Mouse (Mus musculus): ENCODE data around the gene Syngr1. TPM values are rescaled to one million over a fixed set of nuclear protein-coding genes. Genes with fewer than 3 reads are reported as not detected.

Gene Syngr1
- polyA plus RNA-seq, 1 experiment from 2014 or later: 26.3 TPM

DNA sequence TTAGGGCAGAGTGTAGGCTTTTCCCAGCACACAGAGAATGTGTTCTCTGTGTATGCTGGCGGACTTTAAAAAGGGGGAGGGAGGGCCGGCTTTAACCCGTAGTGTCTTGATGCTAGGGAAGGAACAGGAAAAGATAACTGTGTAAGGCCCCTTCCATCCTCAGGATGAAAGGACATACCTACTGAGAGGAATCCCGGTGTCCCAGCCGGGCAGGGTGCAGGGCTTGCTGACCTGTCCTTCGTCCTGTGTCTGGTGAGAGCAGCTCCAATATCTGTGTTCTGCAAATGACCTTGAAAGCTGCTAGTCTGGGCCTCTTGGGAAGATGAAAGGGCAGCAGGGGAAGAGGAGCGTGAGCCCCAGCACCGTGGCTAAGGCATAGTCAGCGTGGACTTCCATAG is 43.3 kb downstream of the Syngr1 start:
- no peak for DNase-seq
- peaks cover 14% of the 10 kb centered on the region for H3K4me1 ChIP-seq (ENCODE audit: control insufficient read depth, insufficient read depth, low read length)
- H3K36me3 ChIP-seq (ENCODE audit: control insufficient read depth, insufficient read depth, low read length): no peaks in the 10 kb centered on the region
- H3K9ac ChIP-seq (replicated peaks; ENCODE audit: low read length): peak overlapping the region; percentile 79; the same call in 1 of the 2 replicates
- no peak overlapping the region for H3K27ac ChIP-seq (replicated peaks; ENCODE audit: low read depth, low read length)
- WGBS: 63% methylated on average over 9 of the region's 9 CpGs
- no peaks in the 10 kb centered on the region for H3K27me3 ChIP-seq (ENCODE audit: control insufficient read depth, insufficient read depth, low read length)
- H3K9me3 ChIP-seq (ENCODE audit: control insufficient read depth, low read length): no peaks in the 10 kb centered on the region
- H3K4me2 ChIP-seq (ENCODE audit: low read length): peak overlapping the region; percentile 63
- peak overlapping the region; percentile 75; the same call in 1 of the 2 replicates for H3K4me3 ChIP-seq (replicated peaks; ENCODE audit: low read depth, low read length)
- no peak for ATAC-seq (ENCODE audit: low FRiP score, low TSS enrichment)

DNA sequence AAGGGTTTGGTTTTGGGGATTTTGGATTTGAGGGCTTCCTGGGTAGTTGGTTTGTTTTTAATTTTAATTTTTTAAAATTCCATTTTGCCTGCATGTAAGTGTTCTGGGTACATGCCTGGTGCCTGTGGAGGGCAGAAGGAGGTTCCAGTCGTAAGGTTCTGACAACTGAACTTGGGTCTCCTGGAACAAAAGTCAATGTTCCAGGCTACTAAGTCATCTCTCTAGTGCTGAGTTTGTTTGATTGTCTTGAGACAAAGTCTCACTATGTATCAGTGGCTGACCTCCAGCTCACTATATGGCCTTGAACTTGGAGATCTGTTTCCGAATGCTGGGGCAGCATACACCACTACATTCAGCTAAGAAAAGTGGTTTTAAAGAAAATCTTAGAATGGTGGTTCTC is 44.4 kb downstream of the Syngr1 start:
- Histone ChIP-seq H3K4me3 (replicated peaks; ENCODE audit: low read depth, low read length) (no peak overlapping the region), H3K9ac (replicated peaks; ENCODE audit: low read length) (no peak overlapping the region), H3K4me1 (ENCODE audit: control insufficient read depth, insufficient read depth, low read length) (peaks cover 14% of the 10 kb centered on the region), H3K4me2 (ENCODE audit: low read length) (no peak overlapping the region), H3K36me3 (ENCODE audit: control insufficient read depth, insufficient read depth, low read length) (no peaks in the 10 kb centered on the region), H3K27me3 (ENCODE audit: control insufficient read depth, insufficient read depth, low read length) (no peaks in the 10 kb centered on the region), H3K27ac (replicated peaks; ENCODE audit: low read depth, low read length) (no peak overlapping the region), H3K9me3 (ENCODE audit: control insufficient read depth, low read length) (no peaks in the 10 kb centered on the region)
- WGBS: 90% methylated on average over 2 of the region's 2 CpGs
- no peak for ATAC-seq (ENCODE audit: low FRiP score, low TSS enrichment)
- no peak for DNase-seq

DNA sequence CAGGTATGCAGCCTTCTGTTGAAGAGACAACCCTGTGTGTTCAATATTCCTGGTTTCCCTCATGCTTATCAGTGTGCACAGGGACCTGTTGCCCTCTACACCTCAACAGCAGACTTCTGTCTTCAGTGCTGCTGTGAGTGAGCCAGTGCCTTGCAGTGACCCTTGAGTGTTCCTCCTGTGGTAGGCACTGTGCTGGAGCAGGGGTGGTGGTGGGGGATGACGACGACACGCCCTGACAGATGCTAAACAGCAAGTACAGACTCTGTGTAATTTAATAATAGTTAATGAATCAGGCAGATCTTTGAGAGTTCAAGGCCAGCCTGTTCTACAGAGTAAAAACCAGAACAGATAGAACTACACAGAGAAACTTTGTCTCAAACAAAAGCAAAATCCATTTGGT is 45.5 kb downstream of the Syngr1 start:
- Histone ChIP-seq H3K9me3 (ENCODE audit: control insufficient read depth, low read length) (no peaks in the 10 kb centered on the region), H3K4me2 (ENCODE audit: low read length) (no peak overlapping the region), H3K27ac (replicated peaks; ENCODE audit: low read depth, low read length) (no peak overlapping the region), H3K27me3 (ENCODE audit: control insufficient read depth, insufficient read depth, low read length) (no peaks in the 10 kb centered on the region), H3K36me3 (ENCODE audit: control insufficient read depth, insufficient read depth, low read length) (peaks cover 9% of the 10 kb centered on the region), H3K9ac (replicated peaks; ENCODE audit: low read length) (no peak overlapping the region), H3K4me3 (replicated peaks; ENCODE audit: low read depth, low read length) (no peak overlapping the region), H3K4me1 (ENCODE audit: control insufficient read depth, insufficient read depth, low read length) (peaks cover 14% of the 10 kb centered on the region)
- WGBS: 96% methylated on average over 3 of the region's 3 CpGs
- ATAC-seq (ENCODE audit: low FRiP score, low TSS enrichment) (no peak), DNase-seq (no peak)

DNA sequence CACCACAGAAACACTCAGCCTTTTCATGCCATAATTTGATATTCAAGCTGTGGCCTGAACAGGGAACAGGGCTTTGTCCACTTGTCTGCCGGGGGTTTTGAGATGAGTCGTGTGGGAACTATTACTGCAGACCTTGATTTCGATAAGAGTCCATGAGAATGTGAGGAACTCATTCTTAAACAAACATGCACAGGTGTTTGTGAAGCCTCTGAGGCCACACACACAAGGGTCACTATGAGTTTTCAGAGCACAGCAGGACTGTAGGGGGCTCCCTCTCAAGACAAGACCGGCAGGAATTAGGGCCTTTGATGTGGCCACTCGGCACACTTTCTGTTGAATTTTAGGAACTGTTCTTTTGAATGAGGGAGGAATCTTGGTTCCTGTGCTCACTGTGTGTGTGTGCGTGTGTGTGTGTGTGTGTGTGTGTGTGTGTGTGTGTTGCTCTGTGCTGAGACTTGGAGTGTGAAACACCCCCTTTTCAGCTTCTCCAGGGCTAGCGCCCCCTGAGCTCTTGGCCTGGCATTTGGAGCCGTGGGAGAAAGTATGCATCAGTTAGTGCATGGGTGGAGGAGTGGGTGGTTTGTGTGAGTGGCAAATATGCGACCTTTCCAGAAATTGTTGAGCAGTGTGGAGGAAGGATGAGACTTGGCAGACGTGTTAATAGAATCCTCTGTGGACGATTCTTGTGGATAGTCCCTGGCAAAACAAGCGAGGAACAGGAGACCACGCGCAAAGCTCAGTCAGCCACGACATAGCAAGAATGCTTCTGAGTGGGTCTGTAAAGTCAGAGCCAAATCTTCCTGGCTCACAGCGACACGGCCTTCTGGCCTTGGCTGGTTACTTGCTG is 47.0 kb downstream of the Syngr1 start:
- Histone ChIP-seq H3K4me1 (ENCODE audit: control insufficient read depth, insufficient read depth, low read length) (peaks cover 12% of the 10 kb centered on the region), H3K36me3 (ENCODE audit: control insufficient read depth, insufficient read depth, low read length) (peaks cover 14% of the 10 kb centered on the region), H3K27me3 (ENCODE audit: control insufficient read depth, insufficient read depth, low read length) (no peaks in the 10 kb centered on the region), H3K4me2 (ENCODE audit: low read length) (no peak overlapping the region), H3K9me3 (ENCODE audit: control insufficient read depth, low read length) (no peaks in the 10 kb centered on the region), H3K4me3 (replicated peaks; ENCODE audit: low read depth, low read length) (no peak overlapping the region), H3K9ac (replicated peaks; ENCODE audit: low read length) (no peak overlapping the region), H3K27ac (replicated peaks; ENCODE audit: low read depth, low read length) (0 out of 2 replicates have a peak overlapping the region, but pooled peaks have one; percentile 8)
- no peak for DNase-seq
- no peak for ATAC-seq (ENCODE audit: low FRiP score, low TSS enrichment)
- WGBS: 65% methylated on average over 17 of the region's 17 CpGs

DNA sequence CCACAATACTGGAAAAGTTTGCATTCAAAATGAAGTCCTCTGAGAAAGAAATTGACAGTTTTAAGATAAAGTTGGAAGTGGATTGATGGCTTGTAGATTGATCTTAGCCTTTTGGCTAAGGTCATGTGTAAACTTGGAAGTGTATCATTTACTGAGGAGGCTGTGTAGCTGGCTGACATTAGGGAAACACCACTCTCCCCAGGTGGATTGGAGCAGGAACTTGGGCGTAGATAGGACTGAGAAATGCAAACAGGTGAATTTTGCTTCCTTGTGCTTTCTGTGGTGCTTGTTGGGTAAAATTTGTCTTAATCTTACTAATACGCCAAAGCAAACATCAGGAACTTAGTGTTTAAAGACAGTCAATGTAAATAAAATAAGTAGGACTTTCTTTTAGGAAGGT is 49.2 kb downstream of the Syngr1 start:
- ATAC-seq (ENCODE audit: low FRiP score, low TSS enrichment): no peak
- 98% methylated on average over 2 of the region's 2 CpGs for WGBS
- no peak for DNase-seq

DNA sequence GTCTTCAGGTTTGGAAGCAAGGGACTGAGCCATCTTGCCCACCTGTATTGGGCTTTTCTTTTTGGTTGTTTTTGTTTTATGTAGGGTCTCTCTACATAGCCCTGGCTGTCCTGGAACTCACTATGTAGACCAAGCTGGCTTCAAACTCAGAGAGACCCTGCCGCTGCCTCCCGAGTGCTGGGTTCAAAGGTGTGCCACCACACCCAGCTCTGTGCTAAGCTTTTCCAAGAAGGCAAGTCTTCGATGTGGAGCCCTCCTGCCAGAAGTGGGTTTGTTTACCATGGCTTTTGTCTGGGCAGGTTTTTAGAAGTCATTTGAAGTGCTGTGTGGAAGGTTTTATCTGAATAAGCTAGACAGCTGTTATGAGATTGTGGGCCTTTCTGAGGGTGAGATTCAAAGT is 49.7 kb downstream of the Syngr1 start:
- Histone ChIP-seq H3K27me3 (ENCODE audit: control insufficient read depth, insufficient read depth, low read length) (no peaks in the 10 kb centered on the region), H3K4me1 (ENCODE audit: control insufficient read depth, insufficient read depth, low read length) (no peaks in the 10 kb centered on the region), H3K4me2 (ENCODE audit: low read length) (no peak overlapping the region), H3K4me3 (replicated peaks; ENCODE audit: low read depth, low read length) (no peak overlapping the region), H3K9me3 (ENCODE audit: control insufficient read depth, low read length) (no peaks in the 10 kb centered on the region), H3K9ac (replicated peaks; ENCODE audit: low read length) (no peak overlapping the region), H3K36me3 (ENCODE audit: control insufficient read depth, insufficient read depth, low read length) (peaks cover 22% of the 10 kb centered on the region), H3K27ac (replicated peaks; ENCODE audit: low read depth, low read length) (no peak overlapping the region)
- ATAC-seq (ENCODE audit: low FRiP score, low TSS enrichment): no peak
- over 99% methylated on average over 3 of the region's 3 CpGs for WGBS
- DNase-seq: no peak

More for the DNA sequence above, 49.2 kb downstream of the Syngr1 start:
- H3K4me1 ChIP-seq (ENCODE audit: control insufficient read depth, insufficient read depth, low read length): no peaks in the 10 kb centered on the region
- no peaks in the 10 kb centered on the region for H3K9me3 ChIP-seq (ENCODE audit: control insufficient read depth, low read length)
- H3K9ac ChIP-seq (replicated peaks; ENCODE audit: low read length): no peak overlapping the region
- H3K36me3 ChIP-seq (ENCODE audit: control insufficient read depth, insufficient read depth, low read length): peaks cover 22% of the 10 kb centered on the region
- no peaks in the 10 kb centered on the region for H3K27me3 ChIP-seq (ENCODE audit: control insufficient read depth, insufficient read depth, low read length)
- no peak overlapping the region for H3K4me3 ChIP-seq (replicated peaks; ENCODE audit: low read depth, low read length)
- no peak overlapping the region for H3K27ac ChIP-seq (replicated peaks; ENCODE audit: low read depth, low read length)
- H3K4me2 ChIP-seq (ENCODE audit: low read length): no peak overlapping the region

- 97% methylated on average over 3 of the region's 3 CpGs for WGBS
- no peak for ATAC-seq (ENCODE audit: low FRiP score, low TSS enrichment)
These were observed 51.0 kb downstream of the Syngr1 start for GRCm38 (mm10) chr15:80142130-80142529.

GRCm38 (mm10) chr15:80143760-80144159 is 52.6 kb downstream of the Syngr1 start:
- no peak overlapping the region for H3K4me2 ChIP-seq (ENCODE audit: low read length)
- no peak for DNase-seq
- peaks cover 27% of the 10 kb centered on the region for H3K36me3 ChIP-seq (ENCODE audit: control insufficient read depth, insufficient read depth, low read length)
- H3K27ac ChIP-seq (replicated peaks; ENCODE audit: low read depth, low read length): no peak overlapping the region
- H3K9ac ChIP-seq (replicated peaks; ENCODE audit: low read length): no peak overlapping the region
- no peaks in the 10 kb centered on the region for H3K9me3 ChIP-seq (ENCODE audit: control insufficient read depth, low read length)
- ATAC-seq (ENCODE audit: low FRiP score, low TSS enrichment): no peak
- WGBS: 93% methylated on average over 6 of the region's 6 CpGs
- H3K27me3 ChIP-seq (ENCODE audit: control insufficient read depth, insufficient read depth, low read length): no peaks in the 10 kb centered on the region
- no peak overlapping the region for H3K4me3 ChIP-seq (replicated peaks; ENCODE audit: low read depth, low read length)
- no peaks in the 10 kb centered on the region for H3K4me1 ChIP-seq (ENCODE audit: control insufficient read depth, insufficient read depth, low read length)

More at GRCm38 (mm10) chr15:80142130-80142529, 51.0 kb downstream of the Syngr1 start:
- Histone ChIP-seq H3K27me3 (ENCODE audit: control insufficient read depth, insufficient read depth, low read length) (no peaks in the 10 kb centered on the region), H3K4me2 (ENCODE audit: low read length) (no peak overlapping the region), H3K4me3 (replicated peaks; ENCODE audit: low read depth, low read length) (no peak overlapping the region), H3K27ac (replicated peaks; ENCODE audit: low read depth, low read length) (no peak overlapping the region), H3K36me3 (ENCODE audit: control insufficient read depth, insufficient read depth, low read length) (peaks cover 22% of the 10 kb centered on the region), H3K9ac (replicated peaks; ENCODE audit: low read length) (no peak overlapping the region), H3K9me3 (ENCODE audit: control insufficient read depth, low read length) (no peaks in the 10 kb centered on the region), H3K4me1 (ENCODE audit: control insufficient read depth, insufficient read depth, low read length) (no peaks in the 10 kb centered on the region)
- no peak for DNase-seq

DNA sequence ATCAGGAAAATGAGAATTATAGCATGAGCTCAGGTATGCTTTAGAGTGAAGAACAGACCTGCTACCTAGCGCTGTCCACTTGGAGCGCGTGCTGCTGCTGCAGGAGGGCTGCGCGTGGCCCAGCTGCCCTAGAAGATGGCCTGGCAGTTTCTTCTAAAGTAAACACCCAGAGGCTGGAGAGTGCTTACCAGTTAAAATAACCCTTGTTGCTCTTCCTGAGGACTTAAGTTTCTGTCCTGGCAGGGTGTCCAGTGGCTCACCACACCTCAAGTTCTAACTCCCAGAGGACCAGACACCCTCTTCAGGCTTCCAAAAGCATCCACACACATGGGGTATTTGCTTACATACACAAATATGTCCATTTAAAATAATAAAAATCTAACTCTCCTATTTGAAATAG is 54.3 kb downstream of the Syngr1 start:
- Histone ChIP-seq H3K4me3 (replicated peaks; ENCODE audit: low read depth, low read length) (no peak overlapping the region), H3K4me2 (ENCODE audit: low read length) (no peak overlapping the region), H3K4me1 (ENCODE audit: control insufficient read depth, insufficient read depth, low read length) (no peaks in the 10 kb centered on the region), H3K36me3 (ENCODE audit: control insufficient read depth, insufficient read depth, low read length) (peaks cover 42% of the 10 kb centered on the region), H3K9ac (replicated peaks; ENCODE audit: low read length) (no peak overlapping the region), H3K27me3 (ENCODE audit: control insufficient read depth, insufficient read depth, low read length) (no peaks in the 10 kb centered on the region), H3K9me3 (ENCODE audit: control insufficient read depth, low read length) (no peaks in the 10 kb centered on the region), H3K27ac (replicated peaks; ENCODE audit: low read depth, low read length) (no peak overlapping the region)
- ATAC-seq (ENCODE audit: low FRiP score, low TSS enrichment) (no peak), DNase-seq (no peak)
- 98% methylated on average over 5 of the region's 5 CpGs for whole genome bisulfite sequencing

Measured in midbrain, embryonic 14.5 days (tissue).